Mouse (Mus musculus): ENCODE measurements at regions not wholly inside any gene's neighbourhood (a gene's known extent, or its start where the extent isn't known, plus 50 kb on each side); places are given as distances from the start of the nearest gene placed in this dataset.

DNA sequence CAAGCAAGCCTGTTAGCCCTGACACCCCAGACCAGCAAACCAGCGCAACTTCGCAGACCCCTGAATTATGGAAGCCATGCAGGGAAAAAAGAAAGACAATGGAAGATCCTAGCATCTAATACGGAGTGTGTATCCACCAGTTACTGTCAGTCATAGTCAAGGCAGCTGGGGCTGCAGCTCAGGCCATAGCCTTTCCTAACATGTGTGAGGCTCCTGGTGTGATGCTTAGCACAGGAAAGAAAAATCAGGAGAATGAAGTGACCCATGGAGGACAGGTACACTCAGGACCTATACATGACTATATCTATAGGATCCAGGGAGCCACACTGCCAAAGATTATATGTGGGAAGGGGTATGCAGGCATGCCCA is 136.6 kb downstream of the Ets2 start:
- peaks cover 8% of the 10 kb centered on the region for H3K4me1 ChIP-seq (ENCODE audit: control insufficient read depth, insufficient read depth, low read depth, low read length)
- no peaks in the 10 kb centered on the region for H3K27me3 ChIP-seq (replicated peaks; ENCODE audit: control insufficient read depth, insufficient read depth, low read length)
- 86% methylated on average over 3 of the region's 3 CpGs for WGBS
- no peaks in the 10 kb centered on the region for H3K9me3 ChIP-seq (ENCODE audit: control insufficient read depth, low read length)
- no peak for ATAC-seq
- no peak overlapping the region for H3K27ac ChIP-seq (ENCODE audit: low read depth, low read length)
- H3K4me2 ChIP-seq (ENCODE audit: low read length): no peak overlapping the region
- no peak overlapping the region for H3K4me3 ChIP-seq (ENCODE audit: low read length)
- no peaks in the 10 kb centered on the region for H3K36me3 ChIP-seq (ENCODE audit: control insufficient read depth, insufficient read depth, low read length)
- H3K9ac ChIP-seq (ENCODE audit: low read depth, low read length): no peak overlapping the region

DNA sequence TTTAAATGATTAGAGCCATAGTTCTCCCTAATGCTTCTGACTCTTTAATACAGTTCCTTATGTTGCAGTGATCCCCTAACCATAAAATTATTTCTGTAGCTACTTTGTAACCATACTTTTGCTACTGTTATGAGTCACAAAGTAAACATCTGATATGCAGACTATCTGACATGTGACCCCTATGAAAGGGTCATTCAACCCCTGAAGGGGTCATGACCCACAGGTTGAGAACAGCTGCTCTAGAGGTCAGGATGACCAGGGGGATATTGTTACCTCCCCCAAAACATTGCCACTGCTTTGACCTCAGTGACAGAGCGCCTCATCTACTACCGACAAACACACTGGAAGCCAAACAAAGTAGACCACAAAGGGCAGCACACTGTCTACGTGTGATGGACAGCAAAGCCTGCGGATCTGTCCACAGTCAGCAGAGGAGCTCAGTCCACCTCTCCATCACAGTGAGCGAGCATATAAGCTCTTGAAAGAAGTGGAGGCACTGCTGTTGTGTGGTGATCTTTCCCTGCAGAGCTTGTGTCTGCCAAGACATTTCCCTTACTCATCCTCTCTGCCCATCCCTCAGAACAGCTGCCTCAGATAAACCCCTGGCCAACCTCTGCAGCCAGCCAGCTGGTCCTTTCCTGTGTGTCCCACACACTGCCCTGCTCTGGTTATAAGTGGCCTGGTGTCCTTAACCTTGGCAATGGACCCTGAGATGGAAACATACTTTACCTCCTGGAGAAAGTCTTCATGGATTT is 136.0 kb downstream of the Ets2 start:
- no peaks in the 10 kb centered on the region for H3K9me3 ChIP-seq (ENCODE audit: control insufficient read depth, low read length)
- WGBS: 65% methylated on average over 5 of the region's 5 CpGs
- ATAC-seq: no peak

DNA sequence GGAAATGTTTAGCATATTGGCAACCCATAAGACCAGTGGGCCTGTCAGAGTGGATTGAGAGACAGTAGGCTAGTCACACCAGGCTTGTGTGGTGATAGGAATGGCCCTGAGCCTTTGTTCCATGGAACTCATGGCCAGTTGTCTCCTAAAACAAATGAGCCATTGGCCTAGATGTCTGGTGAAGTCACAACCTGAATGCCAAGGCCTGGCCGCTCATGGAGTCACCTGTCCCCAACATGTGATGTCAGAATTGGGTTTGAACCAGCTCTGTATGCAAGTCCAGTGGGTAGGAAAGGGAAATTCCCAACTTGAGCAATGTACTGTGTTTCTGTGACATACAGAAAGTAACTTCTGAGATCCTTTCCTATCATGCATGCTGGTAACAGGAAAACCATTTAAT is 134.1 kb downstream of the Ets2 start:
- Histone ChIP-seq H3K27ac (ENCODE audit: low read depth, low read length) (no peak overlapping the region), H3K4me2 (ENCODE audit: low read length) (no peak overlapping the region), H3K36me3 (ENCODE audit: control insufficient read depth, insufficient read depth, low read length) (no peaks in the 10 kb centered on the region), H3K9ac (ENCODE audit: low read depth, low read length) (no peak overlapping the region), H3K4me3 (ENCODE audit: low read length) (no peak overlapping the region), H3K4me1 (ENCODE audit: control insufficient read depth, insufficient read depth, low read depth, low read length) (peaks cover 29% of the 10 kb centered on the region), H3K27me3 (replicated peaks; ENCODE audit: control insufficient read depth, insufficient read depth, low read length) (no peaks in the 10 kb centered on the region), H3K9me3 (ENCODE audit: control insufficient read depth, low read length) (no peaks in the 10 kb centered on the region)
- no peak for ATAC-seq
- WGBS: 97% methylated on average over 1 of the region's 1 CpGs

More for the DNA sequence above, 136.0 kb downstream of the Ets2 start:
- H3K27ac ChIP-seq (ENCODE audit: low read depth, low read length): no peak overlapping the region
- no peaks in the 10 kb centered on the region for H3K27me3 ChIP-seq (replicated peaks; ENCODE audit: control insufficient read depth, insufficient read depth, low read length)
- H3K9ac ChIP-seq (ENCODE audit: low read depth, low read length): no peak overlapping the region
- H3K4me1 ChIP-seq (ENCODE audit: control insufficient read depth, insufficient read depth, low read depth, low read length): peaks cover 14% of the 10 kb centered on the region
- no peak overlapping the region for H3K4me3 ChIP-seq (ENCODE audit: low read length)
- no peak overlapping the region for H3K4me2 ChIP-seq (ENCODE audit: low read length)
- no peaks in the 10 kb centered on the region for H3K36me3 ChIP-seq (ENCODE audit: control insufficient read depth, insufficient read depth, low read length)

DNA sequence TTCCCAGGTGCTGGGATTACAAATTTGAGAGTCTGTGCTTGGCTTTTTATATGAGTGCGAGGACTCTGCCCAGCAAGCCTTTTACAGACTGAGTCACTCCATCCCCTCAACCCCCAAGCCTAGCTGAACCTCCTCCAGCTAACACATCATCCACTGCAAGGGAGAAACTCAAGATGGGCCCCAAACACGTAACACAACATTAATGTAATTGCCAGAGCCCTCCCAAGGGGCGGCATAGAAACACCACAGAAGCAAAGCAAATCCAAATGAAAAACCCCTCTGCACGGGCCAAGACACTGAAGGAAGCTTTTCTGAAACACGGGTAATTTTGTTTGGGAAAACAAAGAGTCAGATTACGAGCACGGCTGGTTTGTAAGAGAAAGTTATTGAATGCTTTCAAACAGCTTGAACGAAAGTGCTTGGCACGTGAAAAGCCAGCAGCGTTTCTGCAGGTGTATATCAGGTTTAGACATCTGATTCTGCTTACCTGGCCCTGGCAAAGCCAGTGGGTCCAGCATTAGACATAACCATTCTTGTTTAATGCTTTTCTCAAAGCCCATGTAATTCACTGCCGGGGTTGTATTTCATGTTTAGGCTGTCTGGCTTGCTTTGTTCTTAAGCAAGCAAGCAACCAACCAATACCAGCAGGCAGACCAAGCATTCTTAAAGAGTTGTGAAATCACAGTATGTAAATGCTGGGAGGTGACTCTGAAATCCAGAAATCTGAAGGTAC is 132.8 kb downstream of the Ets2 start:
- H3K4me2 ChIP-seq (ENCODE audit: low read length): no peak overlapping the region
- H3K27me3 ChIP-seq (replicated peaks; ENCODE audit: control insufficient read depth, insufficient read depth, low read length): no peaks in the 10 kb centered on the region
- WGBS: 50% methylated on average over 11 of the region's 11 CpGs
- no peaks in the 10 kb centered on the region for H3K36me3 ChIP-seq (ENCODE audit: control insufficient read depth, insufficient read depth, low read length)
- no peak overlapping the region for H3K9ac ChIP-seq (ENCODE audit: low read depth, low read length)
- no peak for ATAC-seq
- H3K9me3 ChIP-seq (ENCODE audit: control insufficient read depth, low read length): no peaks in the 10 kb centered on the region
- peaks cover 29% of the 10 kb centered on the region for H3K4me1 ChIP-seq (ENCODE audit: control insufficient read depth, insufficient read depth, low read depth, low read length)
- no peak overlapping the region for H3K4me3 ChIP-seq (ENCODE audit: low read length)
- no peak overlapping the region for H3K27ac ChIP-seq (ENCODE audit: low read depth, low read length)

DNA sequence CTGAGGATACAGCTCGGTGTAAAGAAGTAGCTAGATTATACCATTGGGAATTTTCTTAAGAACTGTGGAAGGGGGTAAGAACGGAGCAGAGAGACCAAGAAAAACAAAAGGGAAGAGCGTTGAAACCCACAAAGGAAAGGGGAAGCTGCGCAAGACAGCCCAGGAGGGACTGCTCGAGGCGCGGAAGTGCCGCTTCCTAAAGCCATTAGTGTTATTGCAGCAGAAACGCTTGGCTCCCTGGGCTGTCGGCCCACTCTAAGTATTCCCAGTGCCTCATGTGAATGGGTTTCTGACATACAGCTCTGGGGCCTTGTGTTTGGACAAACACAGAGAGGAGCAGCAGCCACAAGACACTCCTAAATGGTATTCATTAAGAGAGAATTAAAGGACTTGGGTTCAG is 131.6 kb downstream of the Ets2 start:
- no peak overlapping the region for H3K27ac ChIP-seq (ENCODE audit: low read depth, low read length)
- whole genome bisulfite sequencing: 69% methylated on average over 10 of the region's 10 CpGs
- H3K9ac ChIP-seq (ENCODE audit: low read depth, low read length): no peak overlapping the region

DNA sequence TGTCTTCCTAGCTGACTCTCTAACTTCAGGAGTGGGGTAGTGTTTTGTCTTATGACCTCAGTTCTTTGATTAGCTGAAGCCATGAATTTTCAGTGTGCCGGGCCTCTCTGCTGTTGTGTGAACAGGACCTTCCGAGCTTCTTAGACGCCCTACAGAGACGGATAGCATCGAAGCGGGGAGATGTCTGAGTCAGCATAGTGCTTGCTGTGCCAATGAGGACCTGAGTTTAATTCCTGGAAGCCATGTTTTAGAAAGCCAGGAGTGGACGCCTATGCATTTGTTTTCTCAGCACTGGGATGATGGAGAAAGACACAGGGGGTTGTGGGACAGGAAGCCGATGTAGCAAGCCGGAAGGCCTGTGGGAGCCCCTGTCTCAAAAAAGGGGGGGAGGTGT is 130.5 kb downstream of the Ets2 start:
- Histone ChIP-seq H3K27me3 (replicated peaks; ENCODE audit: control insufficient read depth, insufficient read depth, low read length) (no peaks in the 10 kb centered on the region), H3K9ac (ENCODE audit: low read depth, low read length) (no peak overlapping the region), H3K27ac (ENCODE audit: low read depth, low read length) (peak overlapping the region; percentile 75; the same call in 1 of the 2 replicates), H3K4me1 (ENCODE audit: control insufficient read depth, insufficient read depth, low read depth, low read length) (peaks cover 29% of the 10 kb centered on the region), H3K4me2 (ENCODE audit: low read length) (no peak overlapping the region), H3K4me3 (ENCODE audit: low read length) (no peak overlapping the region), H3K36me3 (ENCODE audit: control insufficient read depth, insufficient read depth, low read length) (no peaks in the 10 kb centered on the region), H3K9me3 (ENCODE audit: control insufficient read depth, low read length) (no peaks in the 10 kb centered on the region)
- WGBS: 50% methylated on average over 9 of the region's 9 CpGs
- ATAC-seq: peak; percentile 46

More for the DNA sequence above, 131.6 kb downstream of the Ets2 start:
- no peak for ATAC-seq
- Histone ChIP-seq H3K36me3 (ENCODE audit: control insufficient read depth, insufficient read depth, low read length) (no peaks in the 10 kb centered on the region), H3K4me1 (ENCODE audit: control insufficient read depth, insufficient read depth, low read depth, low read length) (peaks cover 29% of the 10 kb centered on the region), H3K27me3 (replicated peaks; ENCODE audit: control insufficient read depth, insufficient read depth, low read length) (no peaks in the 10 kb centered on the region), H3K4me2 (ENCODE audit: low read length) (no peak overlapping the region), H3K9me3 (ENCODE audit: control insufficient read depth, low read length) (no peaks in the 10 kb centered on the region), H3K4me3 (ENCODE audit: low read length) (no peak overlapping the region)

DNA sequence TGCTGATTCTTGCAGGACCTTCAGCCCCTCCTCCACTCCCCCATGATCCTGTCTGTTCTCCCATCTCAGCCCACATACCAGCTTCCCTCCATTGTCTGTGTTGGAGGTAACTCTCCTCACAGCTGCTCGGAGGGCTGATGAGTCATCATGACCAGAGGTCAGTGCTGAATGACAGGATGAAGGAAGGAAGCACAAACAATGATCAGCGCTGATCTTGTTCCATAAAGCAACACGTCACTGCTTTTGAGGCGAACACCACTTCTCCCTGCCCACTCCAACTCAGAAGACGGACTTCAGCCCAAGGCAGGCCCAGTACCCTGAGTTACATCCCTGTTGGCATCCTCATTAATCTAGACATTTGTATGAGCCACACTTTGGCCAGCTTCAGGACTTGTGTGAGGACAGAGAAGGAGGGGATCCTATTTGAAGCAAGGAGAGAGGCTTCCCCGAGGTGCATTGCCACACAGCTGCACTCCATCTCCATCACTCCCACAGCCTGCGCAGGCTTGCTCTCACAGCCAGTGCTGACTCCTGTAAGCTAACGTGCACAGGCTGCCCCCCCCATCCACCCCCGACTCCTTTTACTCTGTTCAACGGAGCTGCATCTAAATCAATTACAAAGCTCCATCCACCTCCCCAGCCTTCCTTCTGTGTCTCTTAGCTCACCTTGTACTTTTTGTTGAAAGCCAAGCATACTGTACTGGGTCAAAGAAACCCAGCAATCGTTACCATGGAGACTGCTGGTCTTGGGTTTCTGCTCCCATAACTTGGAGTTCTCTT is 129.9 kb downstream of the Ets2 start:
- 36% methylated on average over 11 of the region's 11 CpGs for WGBS
- H3K4me1 ChIP-seq (ENCODE audit: control insufficient read depth, insufficient read depth, low read depth, low read length): peaks cover 29% of the 10 kb centered on the region
- H3K27me3 ChIP-seq (replicated peaks; ENCODE audit: control insufficient read depth, insufficient read depth, low read length): no peaks in the 10 kb centered on the region
- ATAC-seq: peak; percentile 82
- H3K4me2 ChIP-seq (ENCODE audit: low read length): no peak overlapping the region
- H3K9ac ChIP-seq (ENCODE audit: low read depth, low read length): peak overlapping the region; percentile 39; the same call in 1 of the 2 replicates
- no peaks in the 10 kb centered on the region for H3K36me3 ChIP-seq (ENCODE audit: control insufficient read depth, insufficient read depth, low read length)
- H3K4me3 ChIP-seq (ENCODE audit: low read length): no peak overlapping the region
- no peaks in the 10 kb centered on the region for H3K9me3 ChIP-seq (ENCODE audit: control insufficient read depth, low read length)
- H3K27ac ChIP-seq (ENCODE audit: low read depth, low read length): peak overlapping the region; percentile 75

DNA sequence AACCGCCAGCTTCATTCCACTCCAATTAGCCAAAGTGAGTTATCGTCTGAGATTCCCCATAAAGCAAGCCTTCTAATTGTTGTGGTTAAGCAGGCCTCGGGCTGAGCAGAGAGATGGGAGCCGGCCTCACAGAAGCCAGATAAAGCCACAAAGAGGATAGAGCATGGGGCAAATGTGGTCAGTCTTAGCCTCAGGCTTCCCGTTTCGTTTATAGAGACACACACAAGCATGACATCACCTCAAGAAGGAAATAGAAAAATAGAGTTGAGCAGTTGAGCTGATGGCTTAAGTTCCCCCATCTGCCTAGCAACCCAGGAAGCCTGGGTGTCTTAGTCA is 125.5 kb downstream of the Ets2 start:
- no peak for ATAC-seq
- Histone ChIP-seq H3K4me1 (ENCODE audit: control insufficient read depth, insufficient read depth, low read depth, low read length) (peaks cover 16% of the 10 kb centered on the region), H3K36me3 (ENCODE audit: control insufficient read depth, insufficient read depth, low read length) (no peaks in the 10 kb centered on the region), H3K4me2 (ENCODE audit: low read length) (no peak overlapping the region), H3K27ac (ENCODE audit: low read depth, low read length) (no peak overlapping the region), H3K27me3 (replicated peaks; ENCODE audit: control insufficient read depth, insufficient read depth, low read length) (no peaks in the 10 kb centered on the region), H3K4me3 (ENCODE audit: low read length) (no peak overlapping the region), H3K9me3 (ENCODE audit: control insufficient read depth, low read length) (no peaks in the 10 kb centered on the region), H3K9ac (ENCODE audit: low read depth, low read length) (no peak overlapping the region)
- 74% methylated on average over 6 of the region's 6 CpGs for WGBS

Measured in hindbrain, embryonic 16.5 days (tissue).